Mouse (Mus musculus) frontal cortex, adult (tissue): ENCODE measurements around the gene Ptpn9.
A peak's percentile ranks its signal among the peaks of the same experiment; 100 is the strongest.
"Not testable (repeated sequence)": the region's sequence is repeated elsewhere in the genome, so short reads cannot be mapped to it uniquely, and the experiment has no call there.

Source experiments
- ATAC-seq: cut with Nextera tagmentation; 2 replicates; pipeline ENCODE4 v1.9.2; 2017; ENCODE audit warnings: mild to moderate bottlenecking, moderate library complexity, mixed read lengths; ENCODE audit not compliant: low TSS enrichment

The Ptpn9 gene

GRCm38 (mm10) chr9:56994286-56995197 is at the start of gene Ptpn9:
Ptpn9 (plus strand) TSS chr9:56994923.
- ATAC-seq, result peak; percentile 87

DNA sequence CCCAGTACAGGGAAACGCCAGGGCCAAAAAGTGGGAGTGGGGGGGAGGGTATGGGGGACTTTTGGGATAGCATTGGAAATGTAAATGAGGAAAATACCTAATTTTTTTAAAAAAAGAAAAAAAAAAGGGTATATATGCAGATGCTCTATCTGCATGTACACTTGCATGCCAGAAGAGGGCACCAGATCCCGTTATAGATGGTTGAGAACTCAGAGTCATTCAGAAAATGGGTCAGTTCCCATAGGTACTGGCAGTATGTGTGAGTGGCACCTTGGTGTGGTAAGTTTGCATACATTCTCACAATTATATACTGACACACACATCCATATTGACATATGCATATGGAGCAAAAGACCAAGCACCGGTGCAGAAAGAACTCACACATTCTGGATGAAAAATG is 47.2 kb upstream of the Ptpn9 start:
- not testable (repeated sequence) for ATAC-seq

GRCm38 (mm10) chr9:56948699-56949098 is 46.0 kb upstream of the Ptpn9 start:
- not testable (repeated sequence) for ATAC-seq

GRCm38 (mm10) chr9:56949767-56950166 is 45.0 kb upstream of the Ptpn9 start:
- ATAC-seq, result no peak

GRCm38 (mm10) chr9:56950414-56951400 is 44.0 kb upstream of the Ptpn9 start, which contains the start of gene Snupn:
Snupn (plus strand) TSS chr9:56950878.
- peak; percentile 100 for ATAC-seq

- no peak for ATAC-seq
Measured at GRCm38 (mm10) chr9:56953562-56953961, 41.2 kb upstream of the Ptpn9 start.

- no peak for ATAC-seq
Measured at GRCm38 (mm10) chr9:56956966-56957675, 37.6 kb upstream of the Ptpn9 start.

DNA sequence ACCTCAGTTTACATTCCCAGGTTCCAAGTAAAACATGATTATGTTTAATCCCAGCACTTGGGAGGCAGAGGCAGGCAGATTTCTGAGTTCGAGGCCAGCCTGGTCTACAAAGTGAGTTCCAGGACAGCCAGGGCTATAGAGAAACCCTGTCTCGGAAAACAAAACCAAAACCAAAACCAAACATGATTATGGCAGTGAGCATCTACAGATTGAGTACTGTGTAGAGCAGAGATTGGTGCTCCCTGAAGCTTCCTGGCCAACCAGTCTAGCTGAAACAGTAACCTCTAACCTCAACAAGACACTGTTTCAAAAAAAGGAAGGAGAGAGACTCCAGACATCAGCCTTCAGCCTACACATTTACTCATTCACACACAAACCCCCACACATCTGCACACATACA is 36.0 kb upstream of the Ptpn9 start:
- no peak for ATAC-seq

GRCm38 (mm10) chr9:56961591-56961990 is 33.1 kb upstream of the Ptpn9 start:
- ATAC-seq, result no peak

DNA sequence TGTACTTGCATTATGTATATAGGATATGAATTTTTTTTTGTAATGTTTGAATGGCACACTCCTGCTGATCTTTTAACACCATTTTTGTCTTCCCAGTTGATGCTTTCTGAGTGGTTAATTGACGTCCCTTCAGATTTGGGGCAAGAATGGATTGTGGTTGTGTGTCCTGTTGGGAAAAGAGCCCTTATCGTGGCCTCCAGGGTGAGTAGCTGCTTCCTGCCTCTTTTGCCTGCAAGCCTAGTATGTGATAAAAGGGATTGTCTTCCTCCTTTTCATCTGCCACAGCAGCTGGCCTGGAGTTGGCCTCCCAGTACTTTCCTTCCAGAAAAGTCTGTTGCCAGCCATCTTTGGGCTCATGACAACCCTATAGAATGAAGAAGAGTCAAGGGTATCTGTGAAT is 24.6 kb upstream of the Ptpn9 start:
- ATAC-seq, result no peak

- no peak for ATAC-seq
Measured at GRCm38 (mm10) chr9:56973960-56974524, 20.7 kb upstream of the Ptpn9 start.

GRCm38 (mm10) chr9:56975199-56975598 is 19.5 kb upstream of the Ptpn9 start:
- no peak for ATAC-seq

DNA sequence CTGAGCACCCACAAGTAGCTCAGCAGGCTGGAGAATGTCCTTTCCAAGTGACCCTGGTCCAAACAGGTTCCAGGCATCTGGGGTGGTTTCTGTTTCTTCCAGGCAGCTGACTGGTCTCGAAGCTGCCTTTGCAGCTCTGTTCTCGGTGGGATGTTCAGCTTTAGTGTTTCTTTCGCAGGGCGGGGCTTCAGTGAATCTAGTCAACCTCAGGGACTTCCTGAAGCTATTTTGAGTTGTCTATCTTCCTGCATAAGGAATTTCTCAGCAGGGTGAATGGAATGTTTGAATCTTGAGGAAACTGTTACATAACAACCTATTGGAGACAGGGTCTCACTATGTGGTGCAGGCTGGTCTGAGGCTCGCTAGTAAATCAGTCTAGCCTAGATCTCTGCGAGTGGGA is 14.5 kb upstream of the Ptpn9 start:
- ATAC-seq, result no peak

DNA sequence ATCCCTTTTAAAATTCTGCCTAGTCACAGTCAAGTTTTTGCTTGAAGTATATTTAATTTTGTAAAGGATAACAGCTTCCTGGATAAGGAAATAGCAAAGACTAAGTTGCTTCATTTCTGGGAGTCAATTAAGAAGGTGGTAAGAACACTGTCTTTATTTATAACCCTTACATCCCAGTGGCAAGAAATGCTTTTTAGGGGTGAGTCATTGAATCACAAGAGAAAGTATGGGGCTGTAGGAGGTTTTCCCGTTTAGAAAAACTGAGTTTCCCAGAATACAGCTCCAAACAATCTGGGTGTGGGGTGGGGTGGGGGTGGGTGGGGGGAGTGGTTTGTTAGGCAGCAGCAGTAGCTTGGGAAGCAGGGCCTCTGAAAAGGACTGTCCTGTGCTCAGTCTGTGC is 13.2 kb upstream of the Ptpn9 start:
- ATAC-seq, result peak; percentile 93

GRCm38 (mm10) chr9:56995198-56996027 is 690 bp downstream of the Ptpn9 start:
- ATAC-seq, result peak; percentile 56

- peak; percentile 21; the same call in 1 of the 2 replicates for ATAC-seq
Measured at GRCm38 (mm10) chr9:56996028-56996346, 1.3 kb downstream of the Ptpn9 start.

DNA sequence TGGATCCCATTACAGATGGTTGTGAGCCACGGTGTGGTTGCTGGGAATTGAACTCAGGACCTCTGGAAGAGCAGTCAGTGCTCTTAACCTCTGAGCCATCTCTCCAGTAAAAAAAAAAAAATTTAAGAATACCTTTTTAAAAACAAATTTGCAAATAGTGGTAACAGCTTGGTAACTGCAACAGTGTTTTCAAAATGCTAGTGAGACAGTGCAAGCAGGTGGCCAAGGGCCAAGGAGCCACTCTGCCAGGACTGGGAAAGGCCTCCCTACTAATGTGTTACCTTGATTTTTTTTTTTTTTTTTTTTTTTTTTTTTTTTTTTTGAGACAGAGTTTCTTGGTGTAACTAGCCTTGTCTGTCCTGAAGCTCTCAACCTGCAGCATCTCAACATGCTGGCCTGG is 2.5 kb downstream of the Ptpn9 start:
- ATAC-seq, result not testable (repeated sequence)

DNA sequence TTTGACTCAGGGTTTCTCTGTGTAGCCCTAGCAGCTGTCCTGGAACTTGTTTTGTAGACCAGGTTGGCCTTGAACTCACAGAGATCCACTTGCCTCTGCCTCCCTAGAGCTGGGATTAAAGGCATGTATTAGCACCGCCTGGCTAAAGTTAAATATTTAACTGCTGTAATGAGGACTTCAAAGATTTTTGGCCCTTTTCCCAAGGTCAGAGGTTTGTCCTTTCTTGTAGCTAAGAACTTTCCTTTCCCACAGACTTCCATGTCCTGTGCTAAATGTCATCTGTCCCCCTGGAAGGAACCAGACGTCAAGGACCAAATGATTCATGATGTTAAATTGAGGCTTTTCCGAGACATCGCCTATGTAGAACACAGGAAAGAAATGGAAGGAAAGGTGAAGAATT is 8.3 kb downstream of the Ptpn9 start:
- no peak for ATAC-seq

DNA sequence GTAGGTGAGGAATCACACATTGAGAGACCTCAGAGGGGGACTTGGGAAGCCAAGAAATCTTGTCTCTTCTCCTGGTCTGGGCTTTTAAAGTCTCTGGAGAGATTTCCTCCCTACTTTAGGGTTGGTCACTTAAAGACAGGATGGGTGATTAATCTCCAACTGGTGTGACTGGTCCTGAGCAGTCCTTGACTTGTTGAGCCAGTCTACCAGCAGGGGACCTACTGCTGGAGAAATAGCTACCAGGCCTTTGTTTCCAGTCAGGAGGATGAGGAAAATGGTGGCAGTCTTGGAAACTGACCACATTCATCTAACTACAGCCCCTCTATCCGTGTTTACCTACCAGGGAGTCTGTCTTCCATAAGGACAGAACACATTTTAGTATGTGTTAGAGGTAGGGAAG is 17.7 kb downstream of the Ptpn9 start:
- no peak for ATAC-seq

DNA sequence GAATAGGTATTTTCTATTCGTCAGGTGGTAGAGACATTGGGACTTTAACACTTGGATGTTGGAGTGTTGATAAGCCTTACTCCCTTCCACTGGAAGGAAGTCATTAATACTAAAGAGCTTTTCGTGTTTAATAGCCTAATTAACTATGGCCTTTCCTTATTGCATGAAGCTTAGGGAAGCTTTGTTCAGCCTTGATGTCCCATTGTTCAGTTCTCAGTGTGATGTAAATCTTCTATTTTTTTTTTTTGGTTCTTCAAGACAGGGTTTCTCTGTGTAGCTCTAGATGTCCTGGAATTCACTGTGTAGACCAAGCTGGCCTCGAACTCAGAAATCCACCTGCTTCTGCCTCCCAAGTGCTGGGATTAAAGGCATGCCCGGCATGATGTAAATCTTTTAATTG is 18.2 kb downstream of the Ptpn9 start:
- ATAC-seq, result no peak

- ATAC-seq, result no peak
Measured at GRCm38 (mm10) chr9:57013756-57014155, 19.0 kb downstream of the Ptpn9 start.
